Mouse (Mus musculus) heart, adult 2 months (tissue): ENCODE measurements around the gene Pgm2l1. TPM values are rescaled to one million over a fixed set of nuclear protein-coding genes. Genes with fewer than 3 reads are reported as not detected.

Experiments used
- DNase-seq, 2 experiments: peaks; one replicate each; pipeline ENCODE4 v3.0.0; 2021
- H3K27ac ChIP-seq: fragments of 200-600 bp; 2 replicates; pipeline ENCODE4 v1.8.1; 2022
- H3K27me3 ChIP-seq: fragments of 200-500 bp; 2 replicates; pipeline ENCODE4 v1.6.1; 2012; ENCODE audit warnings: mild to moderate bottlenecking, low read length, inconsistent platforms, mixed read lengths; ENCODE audit not compliant: control insufficient read depth, insufficient read depth
- H3K36me3 ChIP-seq: fragments of 200-500 bp; 2 replicates; pipeline ENCODE4 v1.6.1; 2012; ENCODE audit warnings: low read length, inconsistent platforms; ENCODE audit not compliant: control insufficient read depth, insufficient read depth
- H3K4me1 ChIP-seq: fragments of 200-500 bp; 2 replicates; pipeline ENCODE4 v1.6.1; 2011; ENCODE audit warnings: low read length; ENCODE audit not compliant: control insufficient read depth, insufficient read depth
- H3K4me3 ChIP-seq: fragments of 200-600 bp; 2 replicates; pipeline ENCODE4 v1.8.1; 2022
- H3K79me2 ChIP-seq: fragments of 200-500 bp; replicated peaks from 2 replicates; pipeline ENCODE4 v1.6.1; 2012; ENCODE audit warnings: mild to moderate bottlenecking, inconsistent platforms, low read length, moderate library complexity, mixed read lengths; ENCODE audit not compliant: control insufficient read depth, insufficient read depth
- H3K9ac ChIP-seq: fragments of 200-500 bp; 2 replicates; pipeline ENCODE4 v1.6.1; 2012; ENCODE audit warnings: low read depth, mild to moderate bottlenecking, control low read depth, inconsistent platforms, low read length, mixed read lengths
- CTCF ChIP-seq: fragments of 200-600 bp; IDR thresholded peaks from 2 replicates; pipeline ENCODE4 v1.8.1; 2022; ENCODE audit warnings: antibody characterized with exemption, mild to moderate bottlenecking, moderate library complexity
- EP300 ChIP-seq: fragments of 200-500 bp; IDR thresholded peaks from 2 replicates; pipeline ENCODE4 v1.6.1; 2011; ENCODE audit warnings: low read depth, low read length, control low read depth; ENCODE audit not compliant: insufficient read depth
- POLR2A ChIP-seq: fragments of 200-500 bp; IDR thresholded peaks from 2 replicates; pipeline ENCODE4 v1.6.1; 2011; ENCODE audit warnings: mild to moderate bottlenecking, low read depth, low read length, control low read depth; ENCODE audit not compliant: insufficient read depth
- WGBS: fragments of 180-500 bp; shearing (Covaris S2); methylation state at CpG from one replicate; pipeline ENCODE4 v1.1.7; 2018; 5-methylcytosine and 5-hydroxymethylcytosine counted together
- intact Hi-C: fragments of 180-260 bp; cut with DNase I; formaldehyde crosslinking; loops from one replicate; pipeline ENCODE4 v1.15.1; 2025
- polyA plus RNA-seq: library from polyadenylated mRNA; depleted of rRNA; stranded (reverse); fragments of >200 nt; gene quantifications from 2 replicates; pipeline ENCODE4 v1.2.3, GENCODE M21; 2012
- total RNA-seq, 2 experiments: library from RNA; stranded (reverse); gene quantifications; 2 replicates each; pipeline ENCODE4 v1.2.3; 2021

The Pgm2l1 gene
- total and polyA plus RNA-seq, 3 experiments, result 1.5 to 7.0 (median 7.0) TPM

DNA sequence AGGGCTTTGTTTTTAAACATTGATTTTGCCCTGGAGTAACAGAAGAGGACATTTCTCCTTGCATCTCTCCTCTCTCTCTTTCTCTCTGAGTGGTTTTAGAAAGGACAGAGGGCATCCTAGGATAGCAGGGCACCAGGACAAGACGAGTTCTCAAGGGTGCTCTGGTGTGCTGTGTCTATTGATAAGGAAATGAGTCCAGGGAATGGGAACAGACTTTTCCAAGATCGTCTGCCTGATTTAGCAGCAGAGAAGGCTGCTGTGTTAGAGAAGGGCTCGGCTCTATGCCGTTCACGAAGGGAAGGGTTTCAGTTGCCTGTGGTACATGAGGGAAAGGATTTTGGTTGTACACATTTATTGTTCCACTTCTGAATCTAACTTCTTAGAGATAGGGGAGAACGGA is 82.5 kb downstream of the Pgm2l1 start:
- Histone ChIP-seq H3K27me3 (no peaks in the 10 kb centered on the region), H3K79me2 (no peaks in the 10 kb centered on the region), H3K27ac (no peak overlapping the region), H3K4me1 (no peaks in the 10 kb centered on the region), H3K9ac (no peak overlapping the region), H3K36me3 (no peaks in the 10 kb centered on the region), H3K4me3 (no peak overlapping the region)
- no peak for DNase-seq
- TF ChIP-seq POLR2A (no peak), EP300 (no peak), CTCF (no peak)
- intact Hi-C loops, result no loop called here
- WGBS, result 31% methylated on average over 6 of the region's 6 CpGs

DNA sequence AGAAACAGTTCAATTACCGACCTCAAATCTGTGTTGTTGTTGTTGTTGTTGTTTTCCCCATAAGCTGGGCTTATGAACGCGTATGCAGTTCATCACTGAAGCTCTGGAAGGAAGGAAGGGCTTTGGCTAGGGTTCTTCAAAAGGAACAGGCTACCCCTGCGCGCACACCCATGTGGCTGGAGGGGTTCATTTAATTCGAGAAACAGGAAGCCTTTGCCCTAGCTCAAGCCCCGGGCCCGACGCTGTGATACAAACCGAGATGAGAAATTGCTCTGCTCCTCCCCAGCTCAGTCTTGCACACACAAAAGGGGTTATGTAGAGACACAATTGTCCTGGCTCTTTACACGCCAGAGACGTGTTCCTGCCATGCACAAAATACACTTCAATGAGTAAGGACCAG is 83.1 kb downstream of the Pgm2l1 start:
- no peak overlapping the region for H3K27ac ChIP-seq
- no peak overlapping the region for H3K4me3 ChIP-seq
- WGBS, result 75% methylated on average over 12 of the region's 12 CpGs
- no peak for DNase-seq
- intact Hi-C loops, result no loop called here
- H3K9ac ChIP-seq, result no peak overlapping the region
- no peaks in the 10 kb centered on the region for H3K79me2 ChIP-seq
- no peaks in the 10 kb centered on the region for H3K36me3 ChIP-seq
- H3K4me1 ChIP-seq, result no peaks in the 10 kb centered on the region
- TF ChIP-seq CTCF (no peak), POLR2A (no peak), EP300 (no peak)
- H3K27me3 ChIP-seq, result no peaks in the 10 kb centered on the region

DNA sequence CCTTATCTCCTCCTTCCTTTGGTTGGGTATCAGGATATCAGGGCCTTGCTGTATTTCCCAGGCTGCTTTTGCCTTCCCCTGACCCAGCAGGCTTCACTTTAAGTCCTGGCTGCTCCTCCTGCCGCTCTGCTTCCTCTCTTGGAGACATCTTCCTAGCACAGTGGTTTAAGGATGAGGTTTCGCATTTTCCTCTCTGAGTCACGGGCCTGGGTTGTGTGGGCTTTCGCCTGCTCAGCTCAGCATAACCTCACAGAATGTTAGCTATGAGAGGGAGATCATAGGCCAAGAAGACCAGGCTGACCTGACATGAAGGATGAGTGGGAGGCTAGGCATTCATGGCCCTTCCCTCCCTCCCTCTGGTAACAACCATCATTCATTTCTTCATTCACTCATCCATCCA is 85.5 kb downstream of the Pgm2l1 start:
- 68% methylated on average over 4 of the region's 4 CpGs for WGBS
- no peak for TF ChIP-seq EP300
- TF ChIP-seq POLR2A, result no peak
- no peak for TF ChIP-seq CTCF

DNA sequence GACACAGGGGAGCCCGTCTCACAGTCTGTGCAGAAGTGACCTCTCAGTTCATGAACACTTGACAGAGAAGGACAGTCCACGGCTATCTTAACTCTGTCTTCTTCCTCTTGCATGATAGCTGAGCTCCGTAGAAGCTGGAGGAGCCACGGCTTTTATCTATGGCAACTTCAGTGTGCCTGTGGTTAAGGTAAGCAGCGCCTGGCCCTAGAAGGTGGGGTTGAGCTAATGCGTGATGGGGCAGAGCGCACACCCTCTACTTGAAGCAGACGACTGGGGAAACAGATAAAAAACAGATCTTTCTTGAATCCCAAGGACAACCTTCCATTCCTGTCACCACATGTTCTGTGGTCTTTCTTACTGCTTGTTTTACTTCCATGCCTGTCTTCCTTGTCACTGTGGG is 89.7 kb downstream of the Pgm2l1 start:
- H3K4me3 ChIP-seq, result no peak overlapping the region
- TF ChIP-seq CTCF (no peak), EP300 (no peak), POLR2A (no peak)
- H3K36me3 ChIP-seq, result no peaks in the 10 kb centered on the region
- H3K79me2 ChIP-seq, result no peaks in the 10 kb centered on the region
- 76% methylated on average over 8 of the region's 8 CpGs for WGBS
- H3K27ac ChIP-seq, result no peak overlapping the region
- DNase-seq, result no peak
- H3K9ac ChIP-seq, result no peak overlapping the region
- intact Hi-C loops, result no loop called here
- no peaks in the 10 kb centered on the region for H3K4me1 ChIP-seq
- H3K27me3 ChIP-seq, result no peaks in the 10 kb centered on the region

More for the DNA sequence above, 85.5 kb downstream of the Pgm2l1 start:
- Histone ChIP-seq H3K27ac (no peak overlapping the region), H3K79me2 (no peaks in the 10 kb centered on the region), H3K36me3 (no peaks in the 10 kb centered on the region), H3K4me1 (no peaks in the 10 kb centered on the region), H3K4me3 (no peak overlapping the region), H3K27me3 (no peaks in the 10 kb centered on the region), H3K9ac (no peak overlapping the region)
- intact Hi-C loops, result no loop called here
- DNase-seq, result no peak

DNA sequence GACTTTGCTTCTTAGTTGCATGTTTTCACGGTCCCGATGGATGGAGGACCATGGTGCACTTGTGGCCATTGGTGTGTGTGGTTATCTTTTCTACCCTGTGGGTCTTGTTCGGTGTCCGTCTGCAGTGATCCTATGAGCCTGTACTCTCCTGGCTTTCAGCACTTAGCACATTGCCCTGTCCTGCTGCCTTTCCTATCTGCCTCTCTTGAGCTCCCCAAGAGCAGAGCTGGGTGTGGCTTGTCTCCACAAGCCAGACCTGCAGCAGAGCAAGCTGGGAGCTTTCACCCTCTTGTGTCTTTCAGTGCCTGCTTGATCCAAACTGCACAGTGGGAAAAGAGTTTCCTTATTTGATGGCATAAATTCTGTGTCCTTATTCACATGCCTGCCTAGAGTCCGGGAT is 90.3 kb downstream of the Pgm2l1 start:
- Histone ChIP-seq H3K79me2 (no peaks in the 10 kb centered on the region), H3K27me3 (no peaks in the 10 kb centered on the region), H3K27ac (no peak overlapping the region), H3K4me3 (no peak overlapping the region), H3K9ac (no peak overlapping the region), H3K4me1 (no peaks in the 10 kb centered on the region), H3K36me3 (no peaks in the 10 kb centered on the region)
- no peak for DNase-seq
- no peak for TF ChIP-seq POLR2A
- TF ChIP-seq CTCF, result no peak
- no peak for TF ChIP-seq EP300
- intact Hi-C loops, result no loop called here
- 86% methylated on average over 5 of the region's 5 CpGs for WGBS

DNA sequence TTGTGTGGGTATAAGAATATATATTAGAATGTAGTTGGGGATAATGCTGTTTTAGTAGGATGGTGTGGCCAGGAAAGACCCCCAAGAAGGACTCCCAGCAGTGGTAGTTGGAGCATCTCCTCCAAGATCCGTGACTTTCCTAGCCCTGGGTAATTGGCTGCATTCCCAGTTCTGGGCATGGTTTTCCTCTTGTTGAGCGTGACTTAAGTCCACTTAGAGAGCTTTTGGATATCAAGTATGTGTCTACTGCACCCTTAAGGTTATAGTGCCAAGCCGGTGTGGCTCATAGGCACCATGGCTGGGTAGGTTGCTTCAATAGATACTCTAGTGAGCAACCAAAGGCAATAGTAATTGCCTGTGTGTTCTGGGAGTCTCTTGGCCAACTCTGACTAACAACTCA is 96.5 kb downstream of the Pgm2l1 start:
- H3K4me1 ChIP-seq, result no peaks in the 10 kb centered on the region
- no peak overlapping the region for H3K4me3 ChIP-seq
- intact Hi-C loops, result loop anchor here (1.0 kb wide), 1 partner anchor 42 kb away; no protein-coding TSS in a partner anchor
- no peak overlapping the region for H3K27ac ChIP-seq
- no peak overlapping the region for H3K9ac ChIP-seq
- DNase-seq, result no peak
- H3K79me2 ChIP-seq, result no peaks in the 10 kb centered on the region
- TF ChIP-seq CTCF (no peak), POLR2A (no peak), EP300 (no peak)
- WGBS, result 38% methylated on average over 3 of the region's 3 CpGs
- no peaks in the 10 kb centered on the region for H3K36me3 ChIP-seq
- no peaks in the 10 kb centered on the region for H3K27me3 ChIP-seq
